Mouse (Mus musculus) G1E (cell line): ENCODE results near the gene Marc2.

ENCODE experiments used
- CTCF ChIP-seq: IDR thresholded peaks from 2 replicates; pipeline ENCODE4 v1.5.1; 2012; ENCODE audit warnings: low read depth, low read length, inconsistent platforms, mixed read lengths
- GATA1 ChIP-seq: IDR thresholded peaks from 2 replicates; pipeline ENCODE4 v1.6.1; 2012; ENCODE audit warnings: borderline replicate concordance, low read length, inconsistent platforms, mixed read lengths
- POLR2AphosphoS5 ChIP-seq: IDR thresholded peaks from 2 replicates; pipeline ENCODE4 v1.6.1; 2012; ENCODE audit warnings: low read depth, low read length, inconsistent platforms; ENCODE audit not compliant: insufficient replicate concordance
- TAL1 ChIP-seq: conservative IDR thresholded peaks from 2 replicates; pipeline ENCODE4 v1.6.1; 2012; ENCODE audit warnings: low read depth, low read length, inconsistent platforms, mixed read lengths

- TF ChIP-seq CTCF (no peak), POLR2AphosphoS5 (no peak), GATA1 (no peak), TAL1 (no peak)
Measured at GRCm38 (mm10) chr1:184811716-184812250, 34.5 kb downstream of the Marc2 start.
